Mouse (Mus musculus) cortical plate, adult 2 months (tissue): ENCODE measurements at regions not wholly inside any gene's neighbourhood (a gene's known extent, or its start where the extent isn't known, plus 50 kb on each side); places are given as distances from the start of the nearest gene placed in this dataset.
A peak's percentile ranks its signal among the peaks of the same experiment; 100 is the strongest.

Source experiments
- CTCF ChIP-seq: fragments of 200-500 bp; IDR thresholded peaks from 2 replicates; pipeline ENCODE4 v1.5.1; 2011; ENCODE audit warnings: mild to moderate bottlenecking, control low read depth, low read length; ENCODE audit not compliant: insufficient read depth; ENCODE audit errors: extremely low read depth
- POLR2A ChIP-seq: fragments of 200-500 bp; IDR thresholded peaks from 2 replicates; pipeline ENCODE4 v1.6.1; 2011; ENCODE audit warnings: mild to moderate bottlenecking, low read length, control low read depth; ENCODE audit not compliant: insufficient read depth; ENCODE audit errors: extremely low read depth

GRCm38 (mm10) chr14:18511094-18511493, 179.4 kb upstream of the Ube2e1 start:
- TF ChIP-seq CTCF (peak; percentile 17; the same call in 1 of the 2 replicates), POLR2A (no peak)
